Comparison of ENCODE assay signal across 8 mouse cellular contexts in genomic region chr2:26573396-26573795, GRCm38 (mm10). TPM values are rescaled to one million over a fixed set of nuclear protein-coding genes. Genes with fewer than 3 reads are reported as not detected.
DNase-seq lines count a peak whose midpoint lies in the region; ATAC-seq and TF ChIP-seq lines count a peak whose summit lies in the region.

No protein-coding gene starts in this region.

- TF ChIP-seq EP300 in liver, postnatal 0 days (IDR thresholded peaks at IDR 0.05; ENCODE audit: low read depth) = no peak

- peak; percentile 69 for ATAC-seq in hindbrain, embryonic 15.5 days (ENCODE audit: low FRiP score, low read depth)
- peak; percentile 8; the same call in 1 of the 2 replicates for ATAC-seq in liver, postnatal 0 days
- peak; percentile 9; the same call in 1 of the 2 replicates for ATAC-seq in stomach, embryonic 15.5 days (ENCODE audit: insufficient read depth, low FRiP score, low read depth)

- no peak for TF ChIP-seq CTCF in liver, postnatal 0 days (IDR thresholded peaks at IDR 0.05; ENCODE audit: low read depth)

- H3K4me1 ChIP-seq in hindbrain, embryonic 15.5 days (replicated peaks) = peaks cover 13% of the 10 kb centered on the region
- peaks cover 28% of the 10 kb centered on the region for H3K4me1 ChIP-seq in liver, postnatal 0 days (ENCODE audit: insufficient read depth)
- peaks cover 7% of the 10 kb centered on the region; the same call in 1 of the 2 replicates for H3K4me1 ChIP-seq in stomach, embryonic 15.5 days

- H3K9me3 ChIP-seq in hindbrain, embryonic 15.5 days = no peaks in the 10 kb centered on the region
- H3K9me3 ChIP-seq in liver, postnatal 0 days (ENCODE audit: low read length) = no peaks in the 10 kb centered on the region
- H3K9me3 ChIP-seq in stomach, embryonic 15.5 days = no peaks in the 10 kb centered on the region

- no peaks in the 10 kb centered on the region for H3K27me3 ChIP-seq in hindbrain, embryonic 15.5 days
- no peaks in the 10 kb centered on the region for H3K27me3 ChIP-seq in liver, postnatal 0 days (ENCODE audit: insufficient read depth, low read length)
- H3K27me3 ChIP-seq in stomach, embryonic 15.5 days (replicated peaks) = no peaks in the 10 kb centered on the region

- DNase-seq in layer of hippocampus, postnatal 10 days (ENCODE audit: low spot score in 2 of 2) = peak; percentile 37 to 48
- no peak for DNase-seq in layer of hippocampus, adult 11-12 months (ENCODE audit: low spot score)
- peak; percentile 38 to 58 for DNase-seq in frontal cortex, postnatal 10 days (ENCODE audit: low spot score in 2 of 2)
- DNase-seq in liver, postnatal 0 days = no peak
- DNase-seq in embryo, embryonic 11 days = no peak
- no peak for DNase-seq in layer of hippocampus, adult 8-10 months (ENCODE audit: low spot score in 2 of 2)

- 40% methylated on average over 12 of the region's 12 CpGs for WGBS in hindbrain, embryonic 15.5 days
- WGBS in liver, postnatal 0 days (ENCODE audit: insufficient replicate concordance) = 46% methylated on average over 12 of the region's 12 CpGs
- WGBS in stomach, embryonic 15.5 days = 43% methylated on average over 12 of the region's 12 CpGs

- peak overlapping the region; percentile 24; the same call in 1 of the 2 replicates for H3K4me2 ChIP-seq in hindbrain, embryonic 15.5 days
- H3K4me2 ChIP-seq in liver, postnatal 0 days (ENCODE audit: low read depth, low read length) = no peak overlapping the region
- H3K4me2 ChIP-seq in stomach, embryonic 15.5 days = no peak overlapping the region

- H3K4me3 ChIP-seq in hindbrain, embryonic 15.5 days = no peak overlapping the region
- H3K4me3 ChIP-seq in liver, postnatal 0 days (ENCODE audit: low read depth, low read length) = no peak overlapping the region
- no peak overlapping the region for H3K4me3 ChIP-seq in stomach, embryonic 15.5 days (replicated peaks)

- H3K27ac ChIP-seq in hindbrain, embryonic 15.5 days (replicated peaks) = peak overlapping the region; percentile 57; the same call in 1 of the 2 replicates
- H3K27ac ChIP-seq in liver, postnatal 0 days (ENCODE audit: low read depth) = 0 out of 2 replicates have a peak overlapping the region, but pooled peaks have one; percentile 32
- peak overlapping the region; percentile 23; the same call in 1 of the 2 replicates for H3K27ac ChIP-seq in stomach, embryonic 15.5 days

- H3K9ac ChIP-seq in hindbrain, embryonic 15.5 days = no peak overlapping the region
- no peak overlapping the region for H3K9ac ChIP-seq in liver, postnatal 0 days (replicated peaks)
- H3K9ac ChIP-seq in stomach, embryonic 15.5 days = no peak overlapping the region

- no peaks in the 10 kb centered on the region for H3K36me3 ChIP-seq in hindbrain, embryonic 15.5 days
- H3K36me3 ChIP-seq in liver, postnatal 0 days (replicated peaks; ENCODE audit: insufficient read depth, low read length) = no peaks in the 10 kb centered on the region
- H3K36me3 ChIP-seq in stomach, embryonic 15.5 days = no peaks in the 10 kb centered on the region

RNA-seq across cellular contexts. Expression of gene Egfl7, which starts 6.4 kb away (rescaled TPM):
- total RNA-seq in layer of hippocampus, postnatal 10 days (2021) = 100 to 1,000 TPM in 1 of 2 experiments, 10 to 100 TPM in 1; 82.2 to 102 TPM
- polyA plus RNA-seq in hindbrain, embryonic 15.5 days (2015; fragmentation: Nextera tagmentation; extraction: Ambion mirVana) = 70.7 and 75.3 TPM in 2 replicates
- polyA plus RNA-seq in liver, postnatal 0 days (2015; fragmentation: Nextera tagmentation; extraction: Ambion mirVana) = 49.6 and 53.0 TPM in 2 replicates
- 121 and 128 TPM in 2 replicates for polyA plus RNA-seq in stomach, embryonic 15.5 days (2015; fragmentation: Nextera tagmentation; extraction: Ambion mirVana)
- total RNA-seq in layer of hippocampus, adult 8-10 months (2022) = 10 to 100 TPM; 62.4 to 90.7 (median 72.7) TPM

RNA-seq across cellular contexts. Expression of gene Gm20532, which starts 13.0 kb away (rescaled TPM):
- not detected for total RNA-seq in layer of hippocampus, postnatal 10 days (2021)
- not detected in 2 replicates for polyA plus RNA-seq in hindbrain, embryonic 15.5 days (2015; fragmentation: Nextera tagmentation; extraction: Ambion mirVana)
- polyA plus RNA-seq in liver, postnatal 0 days (2015; fragmentation: Nextera tagmentation; extraction: Ambion mirVana) = not detected in 2 replicates
- not detected in 2 replicates for polyA plus RNA-seq in stomach, embryonic 15.5 days (2015; fragmentation: Nextera tagmentation; extraction: Ambion mirVana)
- total RNA-seq in layer of hippocampus, adult 8-10 months (2022) = not detected

RNA-seq across cellular contexts. Expression of gene Agpat2, which starts 30.8 kb away (rescaled TPM):
- 1 to 10 TPM; 2.1 to 2.5 TPM for total RNA-seq in layer of hippocampus, postnatal 10 days (2021)
- polyA plus RNA-seq in hindbrain, embryonic 15.5 days (2015; fragmentation: Nextera tagmentation; extraction: Ambion mirVana) = 6.1 and 6.6 TPM in 2 replicates
- 215 and 221 TPM in 2 replicates for polyA plus RNA-seq in liver, postnatal 0 days (2015; fragmentation: Nextera tagmentation; extraction: Ambion mirVana)
- 60.1 and 63.4 TPM in 2 replicates for polyA plus RNA-seq in stomach, embryonic 15.5 days (2015; fragmentation: Nextera tagmentation; extraction: Ambion mirVana)
- total RNA-seq in layer of hippocampus, adult 8-10 months (2022) = 1 to 10 TPM; 1.1 to 4.9 (median 3.7) TPM

RNA-seq across cellular contexts. Expression of gene Fam69b, which starts 54.9 kb away (rescaled TPM):
- total RNA-seq in layer of hippocampus, postnatal 10 days (2021) = 10 to 100 TPM; 75.0 to 82.7 TPM
- polyA plus RNA-seq in hindbrain, embryonic 15.5 days (2015; fragmentation: Nextera tagmentation; extraction: Ambion mirVana) = 138 and 152 TPM in 2 replicates
- 0.48 and 0.56 TPM in 2 replicates for polyA plus RNA-seq in liver, postnatal 0 days (2015; fragmentation: Nextera tagmentation; extraction: Ambion mirVana)
- 28.9 and 33.7 TPM in 2 replicates for polyA plus RNA-seq in stomach, embryonic 15.5 days (2015; fragmentation: Nextera tagmentation; extraction: Ambion mirVana)
- total RNA-seq in layer of hippocampus, adult 8-10 months (2022) = 10 to 100 TPM; 66.1 to 70.8 (median 68.5) TPM

RNA-seq across cellular contexts. Expression of gene Notch1, which starts 56.9 kb away (rescaled TPM):
- total RNA-seq in layer of hippocampus, postnatal 10 days (2021) = 10 to 100 TPM; 43.9 to 46.7 TPM
- 16.3 and 18.2 TPM in 2 replicates for polyA plus RNA-seq in hindbrain, embryonic 15.5 days (2015; fragmentation: Nextera tagmentation; extraction: Ambion mirVana)
- polyA plus RNA-seq in liver, postnatal 0 days (2015; fragmentation: Nextera tagmentation; extraction: Ambion mirVana) = 2.0 and 2.1 TPM in 2 replicates
- 16.1 and 17.9 TPM in 2 replicates for polyA plus RNA-seq in stomach, embryonic 15.5 days (2015; fragmentation: Nextera tagmentation; extraction: Ambion mirVana)
- 10 to 100 TPM; 31.0 to 36.2 (median 34.2) TPM for total RNA-seq in layer of hippocampus, adult 8-10 months (2022)

Comparison
In these comparisons a context has a peak if more than half of its experiments do, and no peak if none do; other contexts are left out.
1. DNase-seq: peak in layer of hippocampus, postnatal 10 days (2 of 2) and frontal cortex, postnatal 10 days (2 of 2); none in layer of hippocampus, adult 11-12 months (single experiment), liver, postnatal 0 days (single experiment), embryo, embryonic 11 days (single experiment) and layer of hippocampus, adult 8-10 months (0 of 2).
2. ATAC-seq: peak in every context shown above with its lines; median percentile 69 in hindbrain, embryonic 15.5 days; 9 in stomach, embryonic 15.5 days; 8 in liver, postnatal 0 days.
3. Peak in every context shown above with its lines, with median percentiles within 50 percentile points of each other: H3K27ac ChIP-seq.